Mouse (Mus musculus) forebrain, embryonic 11.5 days (tissue): ENCODE measurements around the gene Dock3. TPM values are rescaled to one million over a fixed set of nuclear protein-coding genes. Genes with fewer than 3 reads are reported as not detected.

Source experiments
- ATAC-seq: fragments of 200-750 bp; cut with Nextera tagmentation; replicated peaks from 2 replicates; pipeline ENCODE4 v1.8.0; 2017; ENCODE audit warnings: moderate TSS enrichment; ENCODE audit not compliant: low FRiP score
- DNase-seq: peaks from one replicate; pipeline ENCODE4 v3.0.0-alpha.2; 2017; ENCODE audit warnings: low spot score
- H3K27ac ChIP-seq: fragments of 300-500 bp; sonication (generic); 2 replicates; pipeline ENCODE4 v1.5.1; 2014; ENCODE audit warnings: low read depth, low read length
- H3K27me3 ChIP-seq: fragments of 300-500 bp; sonication (generic); 2 replicates; pipeline ENCODE4 v1.6.1; 2014; ENCODE audit warnings: mild to moderate bottlenecking, low read length, mixed read lengths; ENCODE audit not compliant: control insufficient read depth, insufficient read depth
- H3K36me3 ChIP-seq: fragments of 300-500 bp; sonication (generic); 2 replicates; pipeline ENCODE4 v1.6.1; 2014; ENCODE audit warnings: mild to moderate bottlenecking, low read length, moderate library complexity, mixed read lengths; ENCODE audit not compliant: control insufficient read depth, insufficient read depth
- H3K4me1 ChIP-seq: fragments of 300-500 bp; sonication (generic); replicated peaks from 2 replicates; pipeline ENCODE4 v1.6.1; 2014; ENCODE audit warnings: low read length, mixed read lengths; ENCODE audit not compliant: control insufficient read depth, insufficient read depth
- H3K4me2 ChIP-seq: fragments of 300-500 bp; sonication (generic); 2 replicates; pipeline ENCODE4 v1.6.1; 2014; ENCODE audit warnings: low read depth, mild to moderate bottlenecking, low read length, moderate library complexity, mixed read lengths; ENCODE audit not compliant: severe bottlenecking
- H3K4me3 ChIP-seq: fragments of 300-500 bp; sonication (generic); 2 replicates; pipeline ENCODE4 v1.5.1; 2014; ENCODE audit warnings: low read depth, low read length
- H3K9ac ChIP-seq: fragments of 300-500 bp; sonication (generic); 2 replicates; pipeline ENCODE4 v1.6.1; 2014; ENCODE audit warnings: low read length
- H3K9me3 ChIP-seq: fragments of 300-500 bp; sonication (generic); 2 replicates; pipeline ENCODE4 v1.6.1; 2016; ENCODE audit warnings: low read length, mixed read lengths; ENCODE audit not compliant: control insufficient read depth
- WGBS: fragments of 180-500 bp; shearing (Covaris S2); extraction: QIAGEN DNeasy Blood & Tissue Kit; methylation state at CpG from one replicate; pipeline ENCODE4 v1.1.7; 2014; 5-methylcytosine and 5-hydroxymethylcytosine counted together
- polyA plus RNA-seq: library from polyadenylated mRNA; unstranded; fragments of >200 nt; fragmentation: Nextera tagmentation; extraction: Ambion mirVana; gene quantifications from 2 replicates; pipeline ENCODE4 v1.2.1, GENCODE M21; 2014

The Dock3 gene
- polyA plus RNA-seq, 1 experiment from 2014 or later = 12.1 TPM

- peak within 1 kb of the TSS; percentile 77 for H3K27ac ChIP-seq
- DNase-seq (peak; percentile 99), ATAC-seq (peak; percentile 75)
- peak within 1 kb of the TSS; percentile 95 for H3K4me3 ChIP-seq
- peak within 1 kb of the TSS; percentile 95 for H3K9ac ChIP-seq
- H3K36me3 ChIP-seq = peaks cover 9% of the 10 kb centered on the region
- no peaks in the 10 kb centered on the region for H3K9me3 ChIP-seq
- peaks cover 35% of the 10 kb centered on the region for H3K4me1 ChIP-seq
- peak within 1 kb of the TSS; percentile 87 for H3K4me2 ChIP-seq
- WGBS = 2% methylated on average over 95 of the region's 101 CpGs
- H3K27me3 ChIP-seq = no peaks in the 10 kb centered on the region
Measured at GRCm38 (mm10) chr9:106886828-106887702, 344.6 kb downstream of the Dock3 start, which contains the start of gene Rbm15b. Gene Rbm15b, minus strand, starts transcription at chr9:106887428.

DNA sequence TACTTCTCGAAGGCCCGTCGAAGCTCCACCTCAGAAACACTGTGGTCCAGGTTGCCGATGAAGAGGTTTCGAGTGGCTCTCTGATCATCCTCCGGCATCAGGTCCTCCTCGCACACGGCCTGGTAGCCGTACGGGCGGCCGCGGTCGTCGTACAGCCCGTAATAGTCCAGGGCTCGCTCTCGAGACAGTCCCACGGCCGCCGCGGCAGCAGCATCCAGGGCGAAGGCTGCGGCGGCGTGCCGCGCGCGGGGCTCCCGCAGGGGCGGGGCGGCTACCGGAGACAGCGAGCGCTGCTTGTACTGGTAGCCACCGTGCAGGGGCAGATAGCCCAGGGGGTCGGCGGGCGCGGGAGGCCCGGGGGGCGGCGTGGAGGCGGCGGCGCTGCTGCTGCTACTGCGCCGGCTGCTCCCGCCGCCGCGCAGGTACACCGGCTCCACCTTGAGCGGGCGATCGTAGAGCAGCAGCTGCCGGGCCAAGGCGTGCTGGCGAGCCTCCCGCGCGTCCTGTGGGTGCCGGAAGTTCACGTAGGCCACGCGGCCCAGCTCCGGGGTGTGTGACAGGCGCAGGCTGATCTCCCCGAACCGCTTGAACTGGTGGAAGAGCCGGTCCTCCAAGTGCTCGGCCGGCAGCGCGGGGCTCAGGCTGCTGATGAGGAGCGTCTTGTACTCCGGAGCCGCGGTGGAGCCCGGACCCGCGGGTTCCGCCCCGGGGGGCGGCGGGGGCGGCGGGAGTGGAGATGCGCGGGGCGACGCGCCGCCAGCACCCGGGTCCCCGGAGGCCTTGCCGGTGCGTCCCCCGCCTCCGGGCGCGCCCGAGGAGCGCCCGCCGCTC, 345.6 kb downstream of the Dock3 start:
- Histone ChIP-seq H3K9ac (peak overlapping the region; percentile 95), H3K4me1 (peaks cover 35% of the 10 kb centered on the region), H3K27me3 (no peaks in the 10 kb centered on the region), H3K9me3 (no peaks in the 10 kb centered on the region), H3K4me2 (peak overlapping the region; percentile 87), H3K27ac (peak overlapping the region; percentile 77), H3K36me3 (peaks cover 9% of the 10 kb centered on the region), H3K4me3 (peak overlapping the region; percentile 95)
- peak; percentile 9; the same call in 1 of the 2 replicates for ATAC-seq
- WGBS = under 1% methylated on average over 96 of the region's 107 CpGs
- DNase-seq = peak; percentile 79

DNA sequence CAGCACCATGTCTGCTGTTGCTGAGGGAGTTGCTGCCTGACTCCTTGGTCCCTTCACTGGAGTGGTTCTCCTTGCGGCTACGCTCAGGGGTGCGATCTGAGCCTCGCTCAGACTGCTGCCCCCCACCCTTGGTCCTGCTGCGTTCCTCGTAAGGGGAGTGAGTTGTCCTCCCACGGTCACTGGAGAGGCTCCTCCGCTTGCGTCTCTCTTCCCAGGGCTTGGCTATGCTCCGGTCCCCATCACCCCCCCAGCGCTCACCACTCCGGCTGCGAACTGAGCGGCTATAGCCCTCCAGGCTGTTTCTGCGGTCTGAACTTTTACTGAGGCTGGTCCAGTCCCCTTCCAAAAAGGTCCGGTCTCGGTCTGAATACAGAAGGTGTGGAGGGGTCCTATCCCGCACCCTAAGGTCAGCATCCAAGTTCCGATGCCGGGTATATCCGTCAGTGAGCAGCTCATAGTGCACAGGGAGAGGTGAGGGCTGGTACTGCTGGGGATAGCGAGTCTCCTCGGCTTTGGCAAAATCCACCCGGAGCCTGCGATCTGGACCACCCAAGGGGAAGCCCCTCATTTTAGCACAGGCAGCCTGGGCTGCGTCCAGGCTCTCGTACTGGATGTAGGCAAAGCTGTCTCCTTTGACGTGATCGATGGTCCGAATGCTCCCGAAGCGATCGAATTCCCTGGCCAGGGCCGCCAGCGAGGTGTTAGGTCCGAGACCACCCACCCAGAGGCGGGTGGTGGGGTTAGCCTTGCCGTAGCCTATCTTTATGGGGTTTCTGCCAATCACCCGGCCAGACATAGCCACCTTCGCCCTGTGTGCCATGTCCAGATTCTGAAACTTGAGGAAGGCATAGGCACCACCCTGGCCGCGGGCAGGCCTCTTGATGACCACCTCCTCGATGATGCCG, 346.5 kb downstream of the Dock3 start:
- Histone ChIP-seq H3K4me3 (peak overlapping the region; percentile 95), H3K27ac (peak overlapping the region; percentile 77; the same call in 1 of the 2 replicates), H3K4me1 (peaks cover 27% of the 10 kb centered on the region), H3K36me3 (peaks cover 9% of the 10 kb centered on the region), H3K27me3 (no peaks in the 10 kb centered on the region), H3K9ac (peak overlapping the region; percentile 95), H3K9me3 (no peaks in the 10 kb centered on the region), H3K4me2 (peak overlapping the region; percentile 87)
- WGBS = 27% methylated on average over 44 of the region's 44 CpGs
- DNase-seq = peak; percentile 69
- peak; percentile 0; the same call in 1 of the 2 replicates for ATAC-seq

DNA sequence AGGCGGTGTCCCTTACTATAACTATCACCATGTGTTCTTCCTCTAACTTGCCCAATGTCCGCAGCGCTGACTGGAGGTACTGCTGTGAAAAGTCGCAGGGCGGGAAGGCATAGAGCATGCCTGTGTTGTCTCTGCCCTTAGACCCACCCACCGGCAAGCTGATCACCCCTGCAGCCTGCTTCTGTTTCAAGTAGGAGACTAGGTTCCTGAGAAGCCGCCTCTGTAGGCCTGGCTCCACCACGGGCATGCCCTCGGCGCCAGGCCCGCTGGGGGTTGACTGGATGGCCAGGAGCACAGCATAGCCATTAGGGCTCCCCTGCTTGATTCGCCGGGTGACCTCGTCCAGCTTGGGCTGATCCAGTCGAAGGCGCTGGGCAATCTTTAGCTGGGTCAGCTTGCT, 347.4 kb downstream of the Dock3 start:
- Histone ChIP-seq H3K27me3 (no peaks in the 10 kb centered on the region), H3K36me3 (peaks cover 8% of the 10 kb centered on the region), H3K4me1 (peaks cover 27% of the 10 kb centered on the region), H3K27ac (no peak overlapping the region), H3K9me3 (no peaks in the 10 kb centered on the region), H3K4me2 (peak overlapping the region; percentile 87), H3K9ac (peak overlapping the region; percentile 95), H3K4me3 (peak overlapping the region; percentile 95)
- ATAC-seq = no peak
- peak; percentile 60 for DNase-seq
- WGBS = 51% methylated on average over 16 of the region's 16 CpGs

DNA sequence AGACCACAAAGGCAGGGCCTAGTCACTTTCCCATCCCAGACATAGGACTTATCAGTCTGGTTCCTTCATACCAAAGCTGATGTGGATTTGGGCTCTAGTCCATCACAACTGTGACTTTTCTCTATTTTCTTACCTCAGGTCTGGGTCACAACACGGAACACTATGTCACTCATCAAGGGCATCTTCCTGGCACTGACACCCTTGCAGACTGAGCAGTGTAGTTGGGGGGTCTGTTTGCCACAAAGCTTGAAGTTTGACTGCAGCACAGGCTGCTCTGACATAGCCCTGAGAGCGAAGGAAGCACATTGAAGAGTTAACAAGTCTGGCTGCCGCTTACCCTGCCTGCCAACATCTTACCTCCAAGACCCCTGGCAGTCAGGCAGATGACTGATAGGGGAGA, 348.6 kb downstream of the Dock3 start:
- 86% methylated on average over 3 of the region's 3 CpGs for WGBS
- H3K27me3 ChIP-seq = no peaks in the 10 kb centered on the region
- H3K9ac ChIP-seq = peak overlapping the region; percentile 20; the same call in 1 of the 2 replicates
- peak overlapping the region; percentile 6; the same call in 1 of the 2 replicates for H3K4me3 ChIP-seq
- DNase-seq (no peak), ATAC-seq (no peak)
- H3K36me3 ChIP-seq = peaks cover 5% of the 10 kb centered on the region
- no peak overlapping the region for H3K27ac ChIP-seq
- H3K4me2 ChIP-seq = peak overlapping the region; percentile 8; the same call in 1 of the 2 replicates
- no peaks in the 10 kb centered on the region for H3K9me3 ChIP-seq
- H3K4me1 ChIP-seq = peaks cover 27% of the 10 kb centered on the region

DNA sequence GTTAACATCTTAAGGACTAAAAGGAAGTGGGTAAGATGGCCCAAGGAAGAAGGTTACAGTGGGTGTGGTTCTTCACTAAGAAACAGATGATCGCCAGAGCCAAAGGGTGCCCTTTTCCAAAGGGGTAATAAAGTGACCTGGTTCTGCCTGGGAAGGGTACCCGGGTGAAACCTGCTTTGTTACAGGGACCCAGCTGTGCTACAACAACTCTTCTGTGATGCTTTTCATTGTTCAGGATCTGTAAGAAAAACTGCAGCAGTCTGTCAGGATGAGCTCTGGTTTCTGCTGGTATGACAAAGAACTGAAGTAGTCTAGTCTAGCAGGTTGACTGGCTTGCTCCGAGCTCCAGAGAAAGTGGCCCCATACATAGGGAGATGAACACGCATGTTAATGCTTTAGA, 349.5 kb downstream of the Dock3 start:
- Histone ChIP-seq H3K4me3 (no peak overlapping the region), H3K36me3 (peaks cover 5% of the 10 kb centered on the region), H3K27ac (no peak overlapping the region), H3K4me1 (peaks cover 22% of the 10 kb centered on the region), H3K9ac (no peak overlapping the region), H3K9me3 (no peaks in the 10 kb centered on the region), H3K4me2 (no peak overlapping the region), H3K27me3 (no peaks in the 10 kb centered on the region)
- ATAC-seq = no peak
- DNase-seq = peak; percentile 41
- WGBS = 82% methylated on average over 4 of the region's 4 CpGs

- H3K36me3 ChIP-seq = peaks cover 5% of the 10 kb centered on the region
- WGBS = 70% methylated on average over 4 of the region's 4 CpGs
- no peak overlapping the region for H3K4me2 ChIP-seq
- H3K27ac ChIP-seq = no peak overlapping the region
- no peaks in the 10 kb centered on the region for H3K27me3 ChIP-seq
- no peak overlapping the region for H3K9ac ChIP-seq
- H3K4me1 ChIP-seq = peaks cover 22% of the 10 kb centered on the region
- H3K4me3 ChIP-seq = no peak overlapping the region
- no peaks in the 10 kb centered on the region for H3K9me3 ChIP-seq
- no peak for DNase-seq
- no peak for ATAC-seq
Measured at GRCm38 (mm10) chr9:106881071-106881755, 350.5 kb downstream of the Dock3 start.
